Mouse (Mus musculus) hindbrain, embryonic 10.5 days (tissue): ENCODE measurements around the gene Hnrnpm. TPM values are rescaled to one million over a fixed set of nuclear protein-coding genes. Genes with fewer than 3 reads are reported as not detected.
"Not testable (repeated sequence)": the region's sequence is repeated elsewhere in the genome, so short reads cannot be mapped to it uniquely, and the experiment has no call there.

Source experiments
- DNase-seq: peaks from one replicate; pipeline ENCODE4 v3.0.0-alpha.2; 2017; ENCODE audit warnings: low spot score
- H3K27ac ChIP-seq: fragments of 300-500 bp; sonication (generic); 2 replicates; pipeline ENCODE4 v1.5.1; 2016; ENCODE audit warnings: mild to moderate bottlenecking, moderate library complexity
- H3K27me3 ChIP-seq: fragments of 300-500 bp; sonication (generic); 2 replicates; pipeline ENCODE4 v1.6.1; 2016; ENCODE audit warnings: mild to moderate bottlenecking; ENCODE audit not compliant: poor library complexity, insufficient read depth, severe bottlenecking
- H3K36me3 ChIP-seq: fragments of 300-500 bp; sonication (generic); 2 replicates; pipeline ENCODE4 v1.6.1; 2016; ENCODE audit warnings: mild to moderate bottlenecking, moderate library complexity
- H3K4me1 ChIP-seq: fragments of 300-500 bp; sonication (generic); replicated peaks from 2 replicates; pipeline ENCODE4 v1.6.1; 2016; ENCODE audit warnings: mild to moderate bottlenecking
- H3K4me3 ChIP-seq: fragments of 300-500 bp; sonication (generic); 2 replicates; pipeline ENCODE4 v1.5.1; 2016; ENCODE audit warnings: mild to moderate bottlenecking, moderate library complexity
- H3K9me3 ChIP-seq: fragments of 300-500 bp; sonication (generic); 2 replicates; pipeline ENCODE4 v1.6.1; 2016; ENCODE audit warnings: mild to moderate bottlenecking, moderate library complexity
- WGBS: fragments of 180-500 bp; shearing (Covaris S2); methylation state at CpG from one replicate; pipeline ENCODE4 v1.1.7; 2016; 5-methylcytosine and 5-hydroxymethylcytosine counted together
- polyA plus RNA-seq: library from polyadenylated mRNA; unstranded; fragments of >200 nt; fragmentation: Nextera tagmentation; extraction: Ambion mirVana; gene quantifications from 2 replicates; pipeline ENCODE4 v1.2.1, GENCODE M21; 2016

Gene Hnrnpm
- polyA plus RNA-seq, 1 experiment from 2014 or later, result 317 TPM

DNA sequence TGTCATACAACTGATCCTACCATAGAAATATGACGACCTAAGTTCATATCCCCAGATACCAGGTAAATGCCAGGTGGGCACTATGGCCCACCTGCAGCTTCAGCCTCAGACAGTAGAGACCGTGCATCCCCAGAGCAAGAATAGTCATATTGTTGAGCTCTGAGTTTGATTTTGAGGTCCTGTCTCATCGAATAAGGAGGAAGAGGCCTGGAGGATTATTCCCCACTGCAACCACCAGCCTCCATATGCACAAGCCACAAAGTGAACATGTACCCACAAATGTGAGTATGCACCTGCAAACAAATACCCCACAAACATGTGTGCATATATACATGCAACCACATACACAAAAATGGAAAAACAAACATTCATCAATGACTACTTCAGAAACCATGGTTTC, 59.4 kb downstream of the Hnrnpm start:
- H3K36me3 ChIP-seq, result peaks cover 23% of the 10 kb centered on the region
- H3K27ac ChIP-seq, result no peak overlapping the region
- H3K4me1 ChIP-seq, result peaks cover 25% of the 10 kb centered on the region
- DNase-seq, result no peak
- WGBS, result 95% methylated on average over 3 of the region's 3 CpGs
- H3K27me3 ChIP-seq, result no peaks in the 10 kb centered on the region
- no peaks in the 10 kb centered on the region for H3K9me3 ChIP-seq
- no peak overlapping the region for H3K4me3 ChIP-seq

DNA sequence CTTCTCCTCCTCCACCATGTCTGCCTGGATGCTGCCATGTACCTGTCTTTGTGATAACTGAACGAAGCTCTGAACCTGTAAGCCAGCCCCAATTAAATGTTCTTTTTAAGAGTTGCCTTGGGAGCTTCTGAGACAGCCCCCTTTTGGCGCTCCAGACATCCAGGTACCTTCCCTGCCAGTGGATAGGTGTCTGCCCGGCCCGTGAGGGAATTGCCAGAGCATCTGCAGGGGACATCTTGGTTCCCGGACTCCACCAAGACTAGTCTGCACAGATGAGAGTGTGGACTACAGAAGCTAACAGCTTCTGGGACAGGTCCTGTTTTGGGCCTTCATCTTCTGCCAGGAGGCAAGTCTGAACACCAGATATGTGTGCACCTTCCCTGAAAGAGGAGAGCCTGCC, 72.9 kb downstream of the Hnrnpm start:
- H3K9me3 ChIP-seq, H3K27ac ChIP-seq, DNase-seq, H3K4me1 ChIP-seq, H3K27me3 ChIP-seq, H3K36me3 ChIP-seq, H3K4me3 ChIP-seq: not testable (repeated sequence)
- WGBS, result 88% methylated on average over 5 of the region's 5 CpGs

DNA sequence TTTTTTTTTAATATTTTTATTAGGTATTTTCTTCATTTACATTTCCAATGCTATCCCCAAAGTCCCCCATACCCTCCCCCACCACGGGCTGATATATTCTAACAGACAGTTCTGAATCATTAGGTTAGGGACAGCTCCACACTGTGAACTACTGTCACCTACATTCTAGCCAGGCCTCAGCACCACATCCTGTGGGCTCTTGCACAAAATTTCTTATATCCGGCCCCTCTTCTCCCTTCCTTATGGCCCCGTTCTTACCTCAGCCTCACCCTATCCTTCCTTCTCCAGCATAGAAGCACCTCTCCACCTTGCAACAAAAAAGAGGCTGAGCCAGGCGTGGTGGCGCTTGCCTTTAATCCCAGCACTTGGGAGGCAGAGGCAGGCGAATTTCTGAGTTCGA, 76.1 kb downstream of the Hnrnpm start:
- Histone ChIP-seq H3K4me3 (no peak overlapping the region), H3K4me1 (no peaks in the 10 kb centered on the region), H3K36me3 (no peaks in the 10 kb centered on the region), H3K9me3 (no peaks in the 10 kb centered on the region), H3K27ac (no peak overlapping the region), H3K27me3 (no peaks in the 10 kb centered on the region)
- no peak for DNase-seq
- 82% methylated on average over 7 of the region's 7 CpGs for WGBS

DNA sequence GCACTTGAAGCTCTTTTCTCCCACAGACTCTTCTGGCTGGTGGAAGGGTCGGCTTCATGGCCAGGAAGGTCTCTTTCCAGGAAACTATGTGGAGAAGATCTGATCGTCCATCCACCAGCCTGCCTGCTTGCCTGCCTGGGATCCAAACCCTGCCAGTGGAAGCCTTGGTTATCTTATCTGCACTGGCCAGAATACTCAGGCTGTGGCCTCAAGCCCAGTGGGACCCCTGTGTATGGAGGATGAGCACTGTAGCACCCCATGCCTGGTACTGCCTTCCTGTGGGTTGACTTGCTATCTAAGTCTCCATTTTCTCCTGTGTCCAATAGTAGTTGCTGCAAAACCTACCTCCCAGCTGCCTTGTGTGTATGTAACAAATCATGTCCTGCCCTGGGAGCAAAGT, 79.4 kb downstream of the Hnrnpm start:
- no peaks in the 10 kb centered on the region for H3K9me3 ChIP-seq
- H3K4me3 ChIP-seq, result no peak overlapping the region
- whole genome bisulfite sequencing, result 86% methylated on average over 2 of the region's 2 CpGs
- H3K27ac ChIP-seq, result no peak overlapping the region
- no peak for DNase-seq
- H3K36me3 ChIP-seq, result no peaks in the 10 kb centered on the region
- no peaks in the 10 kb centered on the region for H3K4me1 ChIP-seq
- no peaks in the 10 kb centered on the region for H3K27me3 ChIP-seq

DNA sequence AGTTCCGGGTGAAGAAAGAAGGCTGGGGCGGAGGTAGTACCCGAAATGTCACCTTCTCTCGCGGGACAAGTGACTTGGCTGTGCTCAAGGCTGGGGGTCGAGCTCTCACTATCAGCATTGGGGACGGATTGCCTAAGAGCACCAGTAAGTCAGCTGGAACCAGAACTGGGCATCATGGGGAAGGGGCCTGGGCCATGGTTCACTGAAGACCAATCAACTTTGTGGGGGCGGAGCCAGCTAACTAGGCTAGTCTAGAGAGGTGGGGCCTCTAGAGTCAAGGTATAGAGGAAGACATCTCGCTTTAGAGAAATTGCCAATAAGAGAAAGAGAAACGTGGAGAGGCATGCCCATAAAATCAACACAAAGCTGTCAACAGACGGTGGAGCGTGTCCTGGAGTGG, 84.7 kb downstream of the Hnrnpm start:
- no peak for DNase-seq
- H3K4me1 ChIP-seq, result no peaks in the 10 kb centered on the region
- H3K4me3 ChIP-seq, result no peak overlapping the region
- H3K9me3 ChIP-seq, result peaks cover 10% of the 10 kb centered on the region
- H3K27ac ChIP-seq, result no peak overlapping the region
- H3K36me3 ChIP-seq, result no peaks in the 10 kb centered on the region
- no peaks in the 10 kb centered on the region for H3K27me3 ChIP-seq
- WGBS, result 82% methylated on average over 12 of the region's 12 CpGs

DNA sequence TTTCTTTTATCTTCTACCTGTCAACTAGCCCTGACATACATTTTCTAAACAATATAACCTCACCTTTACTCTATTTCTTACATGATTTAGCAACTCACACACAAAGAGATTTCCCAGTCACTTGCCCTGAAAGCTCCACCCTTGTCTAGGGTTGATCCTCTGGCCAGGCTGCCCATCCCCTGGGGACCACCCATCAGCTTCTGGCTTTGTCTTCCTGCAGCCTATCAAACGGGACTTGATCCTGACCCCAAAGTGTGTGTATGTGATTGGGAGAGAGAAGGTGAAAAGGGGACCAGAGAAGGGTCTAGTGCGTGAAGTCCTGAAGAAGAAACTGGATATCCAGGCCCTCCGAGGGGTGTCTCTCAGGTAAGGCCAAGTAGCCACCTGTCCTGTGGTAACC, 85.8 kb downstream of the Hnrnpm start:
- no peak for DNase-seq
- Histone ChIP-seq H3K4me3 (no peak overlapping the region), H3K36me3 (no peaks in the 10 kb centered on the region), H3K27me3 (no peaks in the 10 kb centered on the region), H3K4me1 (no peaks in the 10 kb centered on the region), H3K27ac (no peak overlapping the region), H3K9me3 (peaks cover 10% of the 10 kb centered on the region)
- 79% methylated on average over 3 of the region's 3 CpGs for WGBS

DNA sequence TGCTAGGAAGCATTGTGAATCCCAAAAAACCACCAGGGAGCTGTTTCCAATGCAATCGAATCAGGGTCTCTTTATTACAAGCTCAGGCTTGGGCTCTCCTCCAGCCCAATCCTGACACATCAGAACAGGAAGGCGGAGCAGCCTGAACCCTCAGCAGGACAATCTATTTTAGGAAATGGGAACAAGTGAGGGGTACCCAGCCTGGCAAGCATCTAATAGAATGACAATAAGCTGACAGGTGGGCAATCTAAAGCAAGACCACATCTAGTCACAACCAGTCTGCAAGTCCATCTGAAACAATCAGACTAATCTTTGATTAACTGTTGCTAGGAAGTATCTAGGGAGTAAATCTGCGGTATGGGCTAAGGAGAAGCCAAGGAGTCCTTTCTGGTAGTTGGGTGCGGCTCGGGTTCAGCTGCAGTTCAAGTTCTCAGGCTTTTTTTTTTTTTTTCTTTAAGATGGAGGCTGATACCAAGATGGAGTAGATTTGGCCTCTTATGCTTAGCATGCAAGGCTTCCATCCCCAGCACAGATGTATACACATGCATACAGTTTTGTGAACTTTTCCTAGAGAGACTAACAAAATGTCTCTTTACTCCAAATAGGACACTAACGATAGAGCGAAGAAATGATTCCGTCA, 86.7 kb downstream of the Hnrnpm start:
- no peak for DNase-seq
- 91% methylated on average over 8 of the region's 8 CpGs for WGBS
- H3K9me3 ChIP-seq, result peaks cover 10% of the 10 kb centered on the region
- no peak overlapping the region for H3K27ac ChIP-seq
- no peaks in the 10 kb centered on the region for H3K4me1 ChIP-seq
- no peaks in the 10 kb centered on the region for H3K27me3 ChIP-seq
- no peak overlapping the region for H3K4me3 ChIP-seq
- no peaks in the 10 kb centered on the region for H3K36me3 ChIP-seq

DNA sequence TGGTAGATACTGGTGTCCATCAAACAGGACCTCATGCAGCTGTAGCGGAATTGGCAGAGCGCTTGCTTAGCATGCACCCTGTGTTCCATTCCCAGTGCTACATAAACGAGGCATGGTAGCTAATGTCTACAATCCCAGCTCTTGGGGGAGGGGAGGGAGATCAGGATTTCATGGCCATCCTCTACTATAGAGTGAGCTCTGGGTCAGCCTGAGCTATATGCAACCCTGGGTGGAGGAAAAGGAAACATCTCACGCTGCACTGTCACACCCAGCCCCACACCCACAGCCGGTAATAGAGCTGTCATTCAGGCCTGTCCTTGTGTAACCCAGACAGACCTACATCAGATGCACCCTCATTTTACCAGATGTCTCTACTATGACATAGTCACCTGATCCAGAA, 88.2 kb downstream of the Hnrnpm start:
- WGBS, result 95% methylated on average over 5 of the region's 5 CpGs
- no peaks in the 10 kb centered on the region for H3K27me3 ChIP-seq
- no peak overlapping the region for H3K4me3 ChIP-seq
- no peak for DNase-seq
- no peaks in the 10 kb centered on the region for H3K4me1 ChIP-seq
- no peak overlapping the region for H3K27ac ChIP-seq
- H3K36me3 ChIP-seq, result no peaks in the 10 kb centered on the region
- peaks cover 10% of the 10 kb centered on the region for H3K9me3 ChIP-seq

DNA sequence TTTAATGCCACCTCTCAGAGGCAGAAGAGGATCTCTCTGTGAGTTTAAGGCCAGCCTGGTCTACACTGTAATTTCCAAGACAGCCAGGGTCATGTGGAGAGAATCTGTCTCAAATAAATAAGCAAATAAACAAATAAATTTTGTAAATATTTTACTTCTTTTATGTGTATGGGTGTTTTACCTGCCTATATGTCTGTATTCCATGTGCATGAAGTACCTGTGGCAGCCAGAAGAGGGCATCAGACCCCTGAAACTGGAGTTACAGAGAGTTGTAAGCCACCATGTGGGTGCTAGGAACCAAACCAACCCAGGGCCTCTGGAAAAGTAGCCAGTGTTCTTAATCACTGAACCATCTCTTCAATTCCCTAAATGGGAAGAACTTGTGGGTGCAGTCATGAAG, 89.4 kb downstream of the Hnrnpm start:
- DNase-seq, result no peak
- no peaks in the 10 kb centered on the region for H3K4me1 ChIP-seq
- no peak overlapping the region for H3K27ac ChIP-seq
- H3K27me3 ChIP-seq, result no peaks in the 10 kb centered on the region
- peaks cover 10% of the 10 kb centered on the region for H3K9me3 ChIP-seq
- no peak overlapping the region for H3K4me3 ChIP-seq
- H3K36me3 ChIP-seq, result no peaks in the 10 kb centered on the region

Other genes starting within 250 kb of the Hnrnpm start
- gene Adamts10, start 162.7 kb downstream of the Hnrnpm start, polyA plus RNA-seq, result 40.5 and 42.4 TPM in 2 replicates
- gene Myo1f, start 131.2 kb downstream of the Hnrnpm start, polyA plus RNA-seq, result 2.8 and 3.7 TPM in 2 replicates
- 55.3 and 64.5 TPM in 2 replicates for gene Zfp414, start 57.8 kb downstream of the Hnrnpm start, polyA plus RNA-seq
- gene Pram1, start 48.8 kb downstream of the Hnrnpm start, polyA plus RNA-seq, result 0.31 and 0.75 TPM in 2 replicates
- gene March2, start 31.8 kb upstream of the Hnrnpm start, polyA plus RNA-seq, result 36.7 and 45.4 TPM in 2 replicates
- 367 and 495 TPM in 2 replicates for gene Rab11b, start 73.7 kb upstream of the Hnrnpm start, polyA plus RNA-seq
- gene Angptl4, start 95.0 kb upstream of the Hnrnpm start, polyA plus RNA-seq, result 23.4 and 25.9 TPM in 2 replicates
- gene Kank3, start 123.7 kb upstream of the Hnrnpm start, polyA plus RNA-seq, result 26.2 and 28.5 TPM in 2 replicates
- 712 and 835 TPM in 2 replicates for gene Rps28, start 137.7 kb upstream of the Hnrnpm start, polyA plus RNA-seq
- gene Ndufa7, start 137.7 kb upstream of the Hnrnpm start, polyA plus RNA-seq, result 517 and 544 TPM in 2 replicates
- gene Cd320, start 156.2 kb upstream of the Hnrnpm start, polyA plus RNA-seq, result 87.7 and 91.8 TPM in 2 replicates
- gene Gm7029, start 187.0 kb upstream of the Hnrnpm start, polyA plus RNA-seq, result not detected in 2 replicates
- gene Kifc1, start 203.8 kb upstream of the Hnrnpm start, polyA plus RNA-seq, result 6.3 and 7.1 TPM in 2 replicates
- gene Platr17, start 218.3 kb upstream of the Hnrnpm start, polyA plus RNA-seq, result 0.34 and 0.41 TPM in 2 replicates
- gene Daxx, start 222.6 kb upstream of the Hnrnpm start, polyA plus RNA-seq, result 73.1 and 82.8 TPM in 2 replicates
- gene Tapbp, start 229.0 kb upstream of the Hnrnpm start, polyA plus RNA-seq, result 14.5 and 17.2 TPM in 2 replicates
- 23.0 and 24.0 TPM in 2 replicates for gene Zbtb22, start 229.0 kb upstream of the Hnrnpm start, polyA plus RNA-seq
- gene Rgl2, start 242.7 kb upstream of the Hnrnpm start, polyA plus RNA-seq, result 45.2 and 55.7 TPM in 2 replicates